Mouse (Mus musculus) layer of hippocampus, adult 9-11 months (tissue): ENCODE results near the gene Slc35g3.
"Not testable (repeated sequence)": the region's sequence is repeated elsewhere in the genome, so short reads cannot be mapped to it uniquely, and the experiment has no call there.

ENCODE experiments used
- DNase-seq: peaks from one replicate; pipeline ENCODE4 v3.0.0; 2022

Slc35g3 gene

DNA sequence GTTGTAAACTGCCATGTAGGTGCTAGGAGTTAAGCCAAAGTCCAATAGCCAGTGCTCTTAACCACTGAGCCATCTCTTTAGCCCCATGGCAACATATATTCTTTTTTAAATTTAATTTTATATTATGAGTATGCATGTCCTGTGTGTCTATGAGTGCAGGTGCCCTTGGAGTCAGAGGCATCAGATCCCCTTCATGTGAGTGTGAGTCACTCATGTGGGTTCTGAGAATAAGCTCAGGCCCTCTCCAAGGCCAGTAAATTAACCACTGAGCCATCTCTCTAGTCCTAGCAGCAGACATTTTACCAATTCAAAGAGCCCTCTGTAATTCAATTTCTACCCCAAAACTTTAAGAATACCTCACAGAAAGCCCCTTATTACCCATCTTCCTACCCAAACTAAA, 9.1 kb downstream of the Slc35g3 start:
- no peak for DNase-seq

DNA sequence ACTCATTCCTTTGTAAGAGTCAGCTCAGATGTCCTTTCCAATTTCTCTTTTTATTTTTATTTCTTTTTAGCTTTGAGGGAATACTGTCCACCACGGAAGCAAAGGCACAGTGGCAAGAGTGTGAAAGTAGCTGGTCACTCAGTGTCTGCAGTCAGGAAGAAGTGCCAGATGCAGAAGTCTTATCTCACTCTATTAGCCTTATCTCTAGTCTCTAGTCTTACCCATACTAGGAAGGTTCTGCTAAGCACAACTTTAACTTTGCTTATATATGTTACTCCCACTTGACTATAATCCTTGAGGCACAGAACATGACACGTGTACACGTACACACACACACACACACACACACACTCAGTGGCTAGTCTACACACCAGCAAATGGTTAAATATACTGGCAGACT, 10.1 kb downstream of the Slc35g3 start:
- no peak for DNase-seq

DNA sequence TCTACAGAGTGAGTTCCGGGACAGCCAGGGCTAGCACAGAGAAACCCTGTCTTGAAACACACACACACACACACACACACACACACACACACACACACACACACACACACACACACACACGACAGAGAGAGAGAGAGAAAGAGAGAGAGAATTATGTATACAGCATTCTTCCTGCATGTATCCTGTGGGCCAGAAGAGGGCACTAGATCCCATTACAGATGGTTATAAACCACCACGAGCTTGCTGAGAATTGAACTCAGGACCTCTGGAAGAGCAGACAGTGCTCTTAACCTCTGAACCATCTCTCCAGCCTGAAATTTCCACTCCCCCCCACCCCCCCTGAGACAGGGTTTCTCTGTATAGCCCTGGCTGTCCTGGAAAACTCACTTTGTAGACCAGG, 30.4 kb downstream of the Slc35g3 start:
- DNase-seq: not testable (repeated sequence)

DNA sequence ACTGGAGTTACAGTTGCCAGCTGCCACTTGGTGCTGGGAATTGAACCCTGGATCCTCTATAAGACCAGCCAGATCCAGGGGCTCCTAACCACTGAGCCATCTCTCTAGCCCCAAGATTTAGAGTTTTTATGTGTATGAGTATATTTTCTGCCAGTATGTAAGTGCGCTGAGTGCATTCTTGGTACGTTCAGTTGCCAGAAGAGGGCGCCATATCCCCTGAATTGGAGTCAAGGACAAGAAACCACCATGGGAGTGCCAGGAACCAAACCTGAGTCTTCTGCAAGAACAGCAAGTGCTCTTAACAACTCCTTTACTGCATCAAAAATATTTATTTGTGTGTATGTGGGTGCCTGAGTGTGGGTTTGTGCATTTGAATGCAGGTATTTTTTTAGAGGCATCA, 32.7 kb downstream of the Slc35g3 start:
- DNase-seq: no peak

DNA sequence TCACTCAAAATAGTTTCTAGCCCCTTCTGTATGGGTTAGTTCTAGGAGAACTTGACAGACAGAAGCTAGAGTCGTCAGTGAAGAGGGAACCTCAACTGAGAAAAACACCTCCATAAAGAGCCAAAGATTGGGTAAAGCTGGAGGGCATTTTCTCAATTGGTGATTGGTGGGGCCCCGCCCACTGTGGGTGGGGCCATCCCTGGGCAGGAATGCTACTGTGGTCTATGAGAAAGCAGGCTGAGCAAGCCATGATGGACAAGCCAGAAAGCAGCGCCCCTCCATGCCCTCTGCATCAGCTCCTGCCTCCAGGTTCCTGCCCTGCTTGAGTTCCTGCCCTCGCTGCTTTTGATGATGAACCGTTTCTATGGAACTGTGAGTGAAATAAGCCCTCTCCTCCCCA, 35.8 kb downstream of the Slc35g3 start:
- no peak for DNase-seq

DNA sequence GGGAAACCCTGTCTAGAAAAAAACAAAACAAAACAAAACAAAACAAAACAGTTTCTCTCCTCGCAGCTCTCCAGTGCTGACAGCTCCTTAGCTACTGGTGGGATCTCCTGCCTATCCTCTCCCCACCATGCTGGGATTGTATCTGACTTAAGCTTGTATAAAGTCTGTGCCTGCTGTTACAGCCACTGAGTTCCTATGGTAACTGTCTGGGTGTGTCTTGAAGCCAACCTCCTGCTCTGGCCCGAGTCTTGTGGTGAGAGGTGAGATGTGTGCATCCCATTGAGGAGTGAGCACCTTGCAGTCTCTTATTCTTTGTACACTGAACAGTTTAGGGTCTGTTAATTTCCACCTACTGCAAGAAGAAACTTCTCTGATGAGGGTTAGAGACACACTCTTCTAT, 38.7 kb downstream of the Slc35g3 start:
- no peak for DNase-seq

DNA sequence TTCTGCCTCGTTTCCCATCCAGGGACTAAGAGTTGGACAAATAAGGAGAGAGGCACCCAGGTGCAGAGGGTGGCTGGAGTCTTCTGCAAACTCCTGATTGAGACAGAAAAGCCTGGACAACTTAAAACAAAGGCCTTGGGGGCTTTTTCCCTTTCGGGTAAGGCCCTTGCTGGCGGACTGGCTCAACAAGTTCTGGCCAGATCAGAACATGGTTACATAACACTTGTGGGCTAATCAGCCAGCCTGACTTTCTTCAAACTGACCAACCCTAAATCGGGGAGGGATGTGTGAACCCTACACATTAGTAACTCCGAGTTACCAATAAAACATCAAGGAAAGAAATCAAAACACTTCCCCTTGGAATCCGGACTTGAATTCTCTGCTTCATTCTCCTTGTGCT, 40.9 kb downstream of the Slc35g3 start:
- DNase-seq: no peak

DNA sequence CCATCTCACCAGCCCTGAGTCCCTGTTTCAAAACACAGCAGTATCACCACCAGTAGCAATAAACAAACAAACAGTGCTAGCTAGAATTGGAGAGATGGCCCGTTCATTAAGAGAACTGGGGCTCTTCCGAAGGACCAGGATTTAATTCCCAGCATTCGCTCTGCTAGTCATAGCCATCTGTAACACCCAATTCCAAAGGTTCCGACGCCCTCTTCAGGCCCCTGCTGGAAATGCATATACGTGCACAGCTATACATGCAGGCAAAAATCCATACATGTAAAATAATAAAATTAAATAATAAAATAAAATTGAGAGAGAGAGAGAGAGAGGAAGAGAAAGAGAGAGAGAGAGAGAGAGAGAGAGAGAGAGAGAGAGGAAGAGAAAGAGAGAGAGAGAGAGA, 42.3 kb downstream of the Slc35g3 start:
- DNase-seq: no peak

DNA sequence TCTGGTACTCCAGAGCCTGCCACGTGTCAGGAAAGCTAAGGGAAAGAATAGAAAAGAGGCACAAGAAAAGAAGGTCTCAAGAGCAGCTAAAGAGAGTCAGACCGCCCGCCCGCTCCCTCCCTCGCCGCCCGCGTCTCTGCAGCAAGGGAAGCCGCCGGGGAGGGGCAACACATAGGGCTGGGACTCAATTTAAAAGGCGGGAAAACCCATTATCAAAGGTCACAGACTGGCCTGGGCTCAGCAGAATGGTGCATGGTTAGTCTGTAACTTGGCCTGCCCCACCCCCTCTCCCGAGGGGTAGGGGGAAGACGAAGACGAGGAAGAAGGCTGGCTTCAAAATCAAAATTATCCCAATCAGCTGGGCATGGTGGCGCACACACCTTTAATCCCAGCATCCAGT, 43.1 kb downstream of the Slc35g3 start:
- DNase-seq: no peak

DNA sequence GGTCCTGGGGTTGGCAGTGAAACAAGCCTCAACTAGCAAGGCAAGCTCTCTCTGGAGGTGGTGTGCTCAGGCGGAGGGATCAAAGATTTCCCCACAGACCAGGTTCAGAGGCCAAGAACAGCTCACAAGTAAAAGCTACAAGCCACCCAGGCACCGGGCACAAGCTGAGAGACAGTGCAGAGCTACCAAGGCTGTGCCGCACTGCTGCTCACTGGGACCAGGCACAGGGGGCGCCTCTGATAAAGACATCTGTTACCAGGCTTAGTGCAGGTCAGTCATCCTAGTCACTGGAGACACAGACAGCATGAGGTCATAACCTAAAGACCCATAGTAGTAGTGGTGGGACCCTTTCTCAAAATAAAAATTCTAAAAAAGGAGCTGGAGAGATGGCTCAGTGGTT, 44.8 kb downstream of the Slc35g3 start:
- DNase-seq: no peak

DNA sequence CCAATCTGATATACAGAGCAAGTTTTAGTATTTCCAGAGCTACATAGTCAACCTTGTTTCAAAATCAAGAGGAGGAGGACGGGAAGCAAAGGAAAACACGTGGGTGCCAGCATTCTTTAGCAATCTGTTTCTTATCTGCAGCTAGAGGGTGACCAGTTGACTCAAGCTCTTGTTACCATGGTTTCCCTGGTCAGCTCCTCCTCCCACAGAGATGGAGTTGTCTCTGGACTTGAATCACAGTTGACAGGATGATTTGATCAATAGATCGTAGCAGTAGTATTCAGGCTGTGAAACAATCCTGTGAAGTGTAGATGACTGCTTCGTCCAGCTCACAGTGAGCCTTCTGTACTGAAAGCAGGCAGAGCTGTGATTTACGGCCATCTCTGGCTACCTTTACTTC, 45.8 kb downstream of the Slc35g3 start:
- DNase-seq: no peak

DNA sequence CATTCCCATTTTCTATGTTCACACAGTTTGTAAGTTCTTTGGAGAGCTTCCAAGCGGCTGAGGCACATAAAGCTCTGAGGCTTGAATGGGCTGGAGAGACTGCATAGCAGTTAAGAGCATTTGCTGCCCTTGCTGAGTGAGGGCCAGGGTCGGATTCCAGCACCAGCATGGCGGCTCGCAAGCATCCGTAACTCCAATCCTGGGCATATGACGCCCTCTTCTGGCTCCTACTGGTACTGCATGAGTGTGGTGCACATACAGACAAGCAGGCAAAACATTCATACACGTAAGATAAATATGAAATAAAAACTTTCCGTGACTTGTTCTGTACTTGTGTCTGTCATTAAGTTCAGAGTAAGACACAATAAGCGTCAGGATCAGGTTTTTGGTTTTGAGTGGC, 46.3 kb downstream of the Slc35g3 start:
- DNase-seq: no peak

DNA sequence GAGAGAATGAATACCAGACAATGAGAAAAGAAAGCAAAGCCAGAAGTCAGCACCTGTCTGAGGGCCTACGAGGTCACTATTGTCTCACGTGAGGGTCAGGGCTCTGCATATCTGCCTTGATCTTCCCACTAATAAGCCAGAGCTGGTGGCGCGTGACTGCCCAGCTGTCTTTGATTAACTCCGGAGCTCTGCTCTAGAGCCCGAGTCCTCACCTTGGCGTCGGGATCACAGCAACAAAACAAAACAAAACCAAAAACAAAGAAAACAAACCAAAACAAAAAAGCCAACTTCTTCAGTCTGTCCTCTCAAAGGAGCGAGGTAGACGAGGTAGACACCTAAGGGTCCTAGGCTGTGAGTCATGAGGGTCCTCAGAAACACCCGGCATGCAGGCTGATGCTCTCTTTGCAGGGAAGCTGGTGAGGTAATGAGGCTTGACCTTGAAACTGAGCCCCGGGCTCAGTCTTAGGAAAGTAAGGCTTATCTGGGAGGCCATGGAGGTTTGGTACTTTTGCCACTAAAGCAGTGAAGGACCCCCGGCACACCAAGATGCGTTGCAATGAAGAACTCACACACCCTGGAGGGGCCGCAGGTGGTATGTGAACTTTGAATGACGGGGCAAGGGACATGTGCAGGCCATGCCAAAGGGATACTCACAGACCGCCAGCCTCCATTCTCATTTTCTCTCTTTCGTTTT, 47.0 kb downstream of the Slc35g3 start:
- DNase-seq: no peak

DNA sequence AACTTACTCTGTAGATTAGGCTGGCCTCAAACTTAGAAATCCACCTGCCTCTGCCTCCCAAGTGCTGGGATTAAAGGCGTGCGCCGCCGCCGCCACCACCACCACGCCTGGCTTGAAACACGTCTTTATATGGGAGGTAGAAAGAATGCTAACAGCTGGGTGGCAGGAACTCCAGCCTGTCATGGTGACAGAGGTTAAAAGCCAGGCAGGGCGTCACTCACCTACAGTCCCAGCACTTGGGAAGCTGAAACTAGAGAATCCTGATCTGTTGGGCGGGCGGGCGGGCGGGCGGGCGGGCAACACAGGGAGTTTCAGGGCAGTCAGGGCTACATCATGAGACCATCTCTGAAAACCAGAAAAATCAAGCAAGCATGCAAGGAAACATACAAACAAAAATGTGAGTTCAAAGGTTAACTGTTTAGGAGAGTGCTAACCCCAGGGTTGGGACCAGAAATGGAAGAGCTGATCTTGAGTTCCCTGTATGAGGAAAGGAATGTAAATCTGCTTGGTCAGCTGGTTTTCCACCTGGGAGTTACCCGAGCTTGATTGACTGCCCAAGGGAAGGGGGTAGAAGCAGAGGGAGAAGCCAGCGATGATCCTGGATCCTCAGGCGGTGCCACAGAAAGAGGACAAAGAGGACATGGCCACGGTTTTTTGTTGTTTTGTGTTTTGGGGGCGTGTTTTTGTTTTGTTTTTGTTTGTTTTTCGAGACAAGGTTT, 48.7 kb downstream of the Slc35g3 start:
- no peak for DNase-seq

DNA sequence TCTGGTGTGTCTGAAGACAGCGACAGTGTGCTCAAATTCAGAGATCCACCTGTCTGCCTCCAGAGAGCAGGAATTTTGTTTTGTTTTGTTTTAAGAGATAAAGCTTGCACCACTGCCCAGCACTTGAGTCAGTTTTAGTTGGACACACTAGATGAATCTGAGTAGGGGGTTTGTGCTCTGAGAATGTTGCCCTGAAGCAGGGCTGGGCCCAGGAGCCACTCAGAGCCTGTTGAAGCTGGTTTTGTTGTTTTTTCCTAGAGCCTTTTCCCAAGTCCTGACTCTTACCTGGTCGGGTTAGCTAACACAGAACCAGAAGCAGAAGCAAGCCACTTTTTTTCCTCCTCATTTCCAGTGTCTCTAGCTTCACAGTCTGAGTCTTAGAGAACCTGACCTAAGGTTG, 50.7 kb downstream of the Slc35g3 start:
- no peak for DNase-seq

DNA sequence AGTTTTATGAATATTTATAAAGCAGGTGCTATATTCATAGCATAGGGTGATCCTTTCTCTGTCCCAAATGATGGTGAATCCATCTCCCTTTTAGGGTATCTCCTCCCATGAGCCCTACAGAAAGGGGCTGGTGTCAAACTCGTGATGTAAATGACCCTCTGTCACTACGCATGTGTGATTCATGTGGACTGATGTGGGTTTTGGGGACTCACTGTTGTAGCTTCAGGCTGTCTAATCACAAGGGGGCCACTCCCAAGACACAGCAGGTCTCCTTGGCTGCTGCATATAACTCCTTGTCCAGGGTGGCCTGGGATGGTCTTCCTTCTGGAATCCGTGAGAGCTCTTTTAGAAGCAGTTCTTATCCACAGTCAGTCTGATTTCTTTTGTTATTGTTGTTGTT, 51.3 kb downstream of the Slc35g3 start:
- no peak for DNase-seq
